Mouse (Mus musculus): Measurements from ENCODE around the gene Mphosph6. TPM values are rescaled to one million over a fixed set of nuclear protein-coding genes. Genes with fewer than 3 reads are reported as not detected.

Mphosph6 gene
- polyA plus RNA-seq, 1 experiment, result 10.2 TPM

DNA sequence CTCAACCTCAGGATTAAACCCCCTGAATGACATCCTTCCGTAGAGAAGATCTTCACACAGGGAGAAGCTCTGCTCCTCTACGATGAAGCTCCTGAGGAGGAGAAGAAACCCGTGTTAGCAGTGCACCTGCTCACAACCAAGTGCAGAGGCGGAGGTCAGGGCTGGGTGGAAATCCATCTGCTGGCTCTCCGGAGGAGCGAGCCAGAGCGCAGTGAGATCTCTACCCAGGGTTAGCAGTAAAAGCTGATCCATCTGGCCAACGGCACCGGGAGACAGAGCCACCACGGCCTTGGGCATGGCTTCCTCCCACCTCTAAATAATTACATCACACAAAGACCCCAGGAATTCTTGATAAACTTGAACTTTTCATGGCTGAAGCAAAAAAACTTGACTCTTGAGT is 7.2 kb downstream of the Mphosph6 start:
- H3K4me1 ChIP-seq (ENCODE audit: control insufficient read depth, insufficient read depth, low read length), result no peaks in the 10 kb centered on the region
- H3K4me3 ChIP-seq (replicated peaks; ENCODE audit: extremely low read depth, low read depth, low read length), result no peak overlapping the region
- 93% methylated on average over 10 of the region's 10 CpGs for WGBS
- no peak for DNase-seq
- no peak for TF ChIP-seq CTCF (IDR thresholded peaks at IDR 0.05; ENCODE audit: insufficient read depth, low read length)
- TF ChIP-seq POLR2A (IDR thresholded peaks at IDR 0.05; ENCODE audit: borderline replicate concordance, extremely low read depth, low read depth, low read length), result no peak

DNA sequence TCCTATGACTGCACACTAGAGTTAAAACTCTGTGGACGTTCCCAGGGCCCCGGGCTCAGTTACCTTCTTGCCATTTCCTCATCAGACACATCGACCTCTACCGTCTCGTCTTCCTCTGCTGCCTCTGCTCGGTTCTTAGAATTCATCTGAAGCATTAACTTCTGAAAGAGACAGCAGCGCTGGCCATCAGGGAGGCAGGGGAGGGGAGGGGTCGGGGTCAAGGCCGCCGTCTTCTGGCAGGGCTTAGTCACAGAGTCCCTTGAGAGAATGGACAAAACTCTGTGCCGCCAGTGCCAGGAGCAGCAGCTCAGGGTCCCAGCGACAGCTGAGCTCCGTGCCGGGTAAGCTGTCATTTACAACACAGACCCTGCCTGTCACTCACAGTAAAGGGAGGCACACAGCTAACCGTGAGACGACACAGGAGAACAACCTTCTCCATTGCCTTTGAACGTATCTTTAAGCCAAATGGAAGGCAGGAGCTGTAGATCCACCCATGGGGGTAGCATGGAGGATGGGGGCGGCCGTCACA is 9.1 kb downstream of the Mphosph6 start:
- TF ChIP-seq CTCF (IDR thresholded peaks at IDR 0.05; ENCODE audit: insufficient read depth, low read length) (no peak), POLR2A (IDR thresholded peaks at IDR 0.05; ENCODE audit: borderline replicate concordance, extremely low read depth, low read depth, low read length) (no peak)
- Histone ChIP-seq H3K4me1 (ENCODE audit: control insufficient read depth, insufficient read depth, low read length) (no peaks in the 10 kb centered on the region), H3K4me3 (replicated peaks; ENCODE audit: extremely low read depth, low read depth, low read length) (no peak overlapping the region)
- WGBS, result 78% methylated on average over 19 of the region's 19 CpGs
- no peak for DNase-seq

DNA sequence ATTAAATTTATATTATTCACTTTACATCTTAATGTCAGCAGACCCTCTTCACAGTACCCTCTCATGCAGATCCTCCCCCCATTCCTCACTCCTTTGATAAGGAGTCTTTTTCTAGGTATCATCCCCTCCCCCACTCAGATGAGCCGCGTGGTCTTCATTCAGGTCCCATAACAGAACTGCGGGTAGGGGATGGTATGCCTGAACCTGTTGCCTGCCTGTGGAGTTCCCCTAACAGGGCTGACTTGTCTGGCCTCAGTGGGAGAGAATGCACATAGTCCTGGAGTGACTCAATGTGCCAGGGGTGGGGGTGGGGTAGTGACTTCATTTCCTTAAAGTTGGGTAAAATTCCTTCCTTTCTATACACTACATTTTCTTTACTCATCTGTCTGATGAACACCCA is 15.3 kb downstream of the Mphosph6 start:
- 92% methylated on average over 3 of the region's 3 CpGs for WGBS
- no peaks in the 10 kb centered on the region for H3K4me1 ChIP-seq (ENCODE audit: control insufficient read depth, insufficient read depth, low read length)
- no peak for DNase-seq
- TF ChIP-seq POLR2A (IDR thresholded peaks at IDR 0.05; ENCODE audit: borderline replicate concordance, extremely low read depth, low read depth, low read length) (no peak), CTCF (IDR thresholded peaks at IDR 0.05; ENCODE audit: insufficient read depth, low read length) (no peak)
- no peak overlapping the region for H3K4me3 ChIP-seq (replicated peaks; ENCODE audit: extremely low read depth, low read depth, low read length)

DNA sequence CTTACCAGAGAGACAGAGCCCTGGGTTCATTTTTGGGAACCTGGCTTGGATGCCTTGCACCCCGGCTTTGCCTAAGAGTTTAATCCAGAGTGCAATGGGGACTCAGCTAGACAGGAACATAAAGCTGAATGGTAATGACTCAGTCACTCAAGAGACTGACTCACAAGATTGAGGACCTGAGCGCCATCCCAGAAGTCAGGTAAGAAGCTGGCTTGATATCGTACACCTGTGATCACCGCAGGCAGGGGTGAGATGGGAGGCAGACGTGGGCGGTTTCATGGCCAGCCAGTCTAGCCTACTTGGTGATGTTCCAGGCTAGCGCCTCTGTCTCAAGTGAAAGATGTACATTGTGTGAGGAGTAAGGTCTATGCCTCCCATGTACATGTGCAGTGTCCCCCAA is 18.7 kb downstream of the Mphosph6 start:
- no peak for TF ChIP-seq CTCF (IDR thresholded peaks at IDR 0.05; ENCODE audit: insufficient read depth, low read length)
- TF ChIP-seq POLR2A (IDR thresholded peaks at IDR 0.05; ENCODE audit: borderline replicate concordance, extremely low read depth, low read depth, low read length), result no peak

DNA sequence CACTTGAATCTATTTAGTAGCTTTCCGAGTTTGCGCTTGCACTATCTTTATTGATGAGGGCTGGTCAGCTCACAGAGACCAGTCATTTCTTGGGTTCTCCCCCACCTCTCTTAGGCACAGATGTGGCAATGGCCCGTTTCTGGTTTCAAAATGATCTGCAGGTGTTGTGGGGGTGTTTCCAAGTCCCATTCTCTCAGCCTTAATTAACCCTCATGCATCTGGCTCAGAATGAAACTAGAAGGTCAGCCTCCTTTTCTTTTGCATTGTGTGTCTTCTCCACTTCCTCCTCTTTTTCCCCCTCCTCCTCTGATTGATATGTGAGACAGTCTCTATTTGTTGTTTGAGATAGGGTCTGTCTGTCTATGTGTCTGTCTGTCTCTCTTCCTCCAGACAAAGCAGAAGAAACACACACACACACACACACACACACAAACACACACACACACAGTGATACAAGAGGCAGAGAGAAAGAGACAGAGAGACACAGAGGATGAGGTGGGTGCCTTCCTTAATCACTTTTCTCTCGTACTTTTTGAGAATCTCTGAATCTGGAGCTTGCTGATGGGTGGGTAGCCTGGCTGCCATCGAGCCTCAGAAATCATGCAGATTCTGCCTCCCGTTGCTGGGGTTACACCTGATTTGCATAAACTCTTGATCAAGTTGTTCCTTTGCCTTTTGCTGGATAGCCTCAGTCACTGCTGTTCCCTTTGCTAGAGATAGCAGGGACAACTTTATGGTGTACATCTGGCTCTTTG is 20.2 kb downstream of the Mphosph6 start:
- no peaks in the 10 kb centered on the region for H3K4me1 ChIP-seq (ENCODE audit: control insufficient read depth, insufficient read depth, low read length)
- DNase-seq, result no peak
- TF ChIP-seq CTCF (IDR thresholded peaks at IDR 0.05; ENCODE audit: insufficient read depth, low read length) (no peak), POLR2A (IDR thresholded peaks at IDR 0.05; ENCODE audit: borderline replicate concordance, extremely low read depth, low read depth, low read length) (no peak)
- 60% methylated on average over 6 of the region's 6 CpGs for WGBS
- no peak overlapping the region for H3K4me3 ChIP-seq (replicated peaks; ENCODE audit: extremely low read depth, low read depth, low read length)

More for the DNA sequence above, 18.7 kb downstream of the Mphosph6 start:
- H3K4me1 ChIP-seq (ENCODE audit: control insufficient read depth, insufficient read depth, low read length), result no peaks in the 10 kb centered on the region
- H3K4me3 ChIP-seq (replicated peaks; ENCODE audit: extremely low read depth, low read depth, low read length), result no peak overlapping the region
- no peak for DNase-seq
- WGBS, result 88% methylated on average over 7 of the region's 7 CpGs

DNA sequence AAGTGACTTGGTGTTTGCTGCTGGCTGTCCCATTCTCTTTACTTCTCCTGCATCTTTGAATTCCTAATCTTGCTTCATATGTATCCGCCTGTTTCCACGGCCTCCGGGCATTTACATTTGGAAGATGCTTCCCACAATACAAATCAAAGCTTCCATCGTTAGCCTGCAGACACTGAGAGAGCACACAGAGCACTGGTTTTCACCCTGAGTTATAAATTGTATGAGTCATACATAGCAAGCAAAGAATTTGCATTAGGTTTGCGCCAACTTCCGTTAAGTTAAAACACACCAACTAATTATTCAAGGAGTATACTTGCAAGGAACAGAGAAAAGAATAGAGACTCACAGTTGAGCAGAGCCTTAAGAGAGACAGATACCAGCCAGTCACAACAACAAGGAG is 22.4 kb downstream of the Mphosph6 start:
- 83% methylated on average over 6 of the region's 6 CpGs for WGBS
- TF ChIP-seq CTCF (IDR thresholded peaks at IDR 0.05; ENCODE audit: insufficient read depth, low read length), result no peak
- no peak for TF ChIP-seq POLR2A (IDR thresholded peaks at IDR 0.05; ENCODE audit: borderline replicate concordance, extremely low read depth, low read depth, low read length)
- DNase-seq, result no peak
- Histone ChIP-seq H3K4me3 (replicated peaks; ENCODE audit: extremely low read depth, low read depth, low read length) (no peak overlapping the region), H3K4me1 (ENCODE audit: control insufficient read depth, insufficient read depth, low read length) (no peaks in the 10 kb centered on the region)

DNA sequence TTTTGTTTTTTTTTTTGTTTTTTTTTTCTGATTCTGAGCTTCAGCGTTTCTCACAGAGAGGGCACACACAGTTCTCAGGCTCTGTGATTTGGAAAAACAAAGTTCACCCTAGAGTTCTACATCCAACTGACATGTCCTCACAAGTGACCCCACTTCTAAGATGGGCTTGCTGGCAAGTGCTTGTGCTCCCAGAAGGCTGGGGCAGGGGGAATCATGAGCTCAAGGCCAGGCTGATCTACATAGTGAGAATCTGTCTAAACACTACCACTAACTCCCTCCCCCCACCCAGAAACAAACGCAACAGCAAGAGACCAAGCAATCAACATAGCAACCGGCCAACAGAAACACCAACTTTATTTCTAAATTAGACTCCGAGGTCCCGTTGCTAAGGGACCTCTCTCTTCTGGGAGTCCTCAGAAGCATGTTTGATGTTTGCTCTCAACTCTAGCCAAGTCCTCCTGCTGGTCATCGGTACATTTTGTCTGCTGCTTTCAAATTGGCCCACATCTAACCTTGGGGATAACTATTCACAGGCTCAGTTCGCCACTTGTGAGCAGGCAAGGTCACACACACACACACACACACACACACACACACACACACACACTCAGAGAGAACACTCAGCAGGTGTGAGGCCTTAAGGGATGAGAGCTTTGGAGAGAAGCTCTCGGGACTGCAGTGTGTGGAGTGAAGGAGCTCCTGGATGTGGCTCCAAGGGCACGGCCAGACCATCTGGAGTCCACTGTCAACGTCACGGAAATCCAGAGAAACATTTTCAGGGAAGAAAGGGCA is 23.0 kb downstream of the Mphosph6 start:
- DNase-seq, result no peak

DNA sequence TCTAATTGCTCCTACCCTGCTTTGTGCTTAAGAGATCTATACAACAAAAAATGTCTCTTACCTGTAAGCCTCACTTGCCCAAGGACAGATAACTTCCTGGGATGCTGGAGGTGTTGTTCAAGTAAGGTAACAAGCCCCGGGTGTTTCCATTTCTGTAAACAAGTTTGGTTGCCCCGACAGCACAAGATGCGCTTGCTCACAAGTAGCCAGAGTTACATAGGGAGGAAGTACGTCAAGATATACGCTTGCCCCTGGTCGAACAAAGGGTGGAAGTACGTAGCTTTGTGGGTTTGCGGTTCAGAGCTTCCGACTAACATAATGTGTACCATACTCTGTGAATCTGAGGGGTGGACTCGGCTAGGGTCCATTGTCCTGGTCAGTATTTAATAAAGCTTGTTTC is 25.7 kb downstream of the Mphosph6 start:
- 72% methylated on average over 10 of the region's 10 CpGs for WGBS
- no peak for TF ChIP-seq POLR2A (IDR thresholded peaks at IDR 0.05; ENCODE audit: borderline replicate concordance, extremely low read depth, low read depth, low read length)
- TF ChIP-seq CTCF (IDR thresholded peaks at IDR 0.05; ENCODE audit: insufficient read depth, low read length), result no peak
- no peak for DNase-seq

More for the DNA sequence above, 23.0 kb downstream of the Mphosph6 start:
- WGBS, result 55% methylated on average over 11 of the region's 11 CpGs
- H3K4me3 ChIP-seq (replicated peaks; ENCODE audit: extremely low read depth, low read depth, low read length), result no peak overlapping the region
- TF ChIP-seq CTCF (IDR thresholded peaks at IDR 0.05; ENCODE audit: insufficient read depth, low read length), result no peak
- no peak for TF ChIP-seq POLR2A (IDR thresholded peaks at IDR 0.05; ENCODE audit: borderline replicate concordance, extremely low read depth, low read depth, low read length)
- no peaks in the 10 kb centered on the region for H3K4me1 ChIP-seq (ENCODE audit: control insufficient read depth, insufficient read depth, low read length)

DNA sequence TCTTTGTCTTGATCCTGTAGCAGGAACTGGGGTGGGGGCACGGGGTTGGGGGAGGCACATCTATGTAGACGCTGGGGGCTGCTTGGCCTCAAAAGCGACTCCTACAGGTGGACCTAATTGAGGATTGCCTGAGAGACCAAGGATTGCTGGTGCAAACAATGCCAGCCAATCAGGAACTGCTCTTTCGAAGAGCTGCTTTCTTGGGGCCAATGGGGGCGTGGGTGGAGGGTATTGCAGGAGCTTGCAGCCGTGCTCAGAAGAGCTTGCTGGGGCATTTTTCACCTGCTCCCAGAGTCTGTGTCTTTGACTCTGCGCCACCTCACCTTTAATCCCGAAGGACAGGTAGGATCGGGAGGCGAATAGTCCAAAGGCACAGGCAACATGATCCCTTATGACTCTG is 26.1 kb downstream of the Mphosph6 start:
- DNase-seq, result no peak
- H3K4me3 ChIP-seq (replicated peaks; ENCODE audit: extremely low read depth, low read depth, low read length), result no peak overlapping the region
- TF ChIP-seq CTCF (IDR thresholded peaks at IDR 0.05; ENCODE audit: insufficient read depth, low read length) (no peak), POLR2A (IDR thresholded peaks at IDR 0.05; ENCODE audit: borderline replicate concordance, extremely low read depth, low read depth, low read length) (no peak)
- H3K4me1 ChIP-seq (ENCODE audit: control insufficient read depth, insufficient read depth, low read length), result no peaks in the 10 kb centered on the region
- 46% methylated on average over 10 of the region's 10 CpGs for WGBS

More for the DNA sequence above, 25.7 kb downstream of the Mphosph6 start:
- Histone ChIP-seq H3K4me3 (replicated peaks; ENCODE audit: extremely low read depth, low read depth, low read length) (no peak overlapping the region), H3K4me1 (ENCODE audit: control insufficient read depth, insufficient read depth, low read length) (no peaks in the 10 kb centered on the region)

Measured in lung, adult 2 months (tissue).